Mouse (Mus musculus): Measurements from ENCODE around the gene Lmtk3. TPM values are rescaled to one million over a fixed set of nuclear protein-coding genes. Genes with fewer than 3 reads are reported as not detected.
A peak's percentile ranks its signal among the peaks of the same experiment; 100 is the strongest.

Gene Lmtk3
- 4.6 and 4.8 TPM in 2 replicates for polyA plus RNA-seq (2014; fragmentation: Nextera tagmentation; extraction: Ambion mirVana)

DNA sequence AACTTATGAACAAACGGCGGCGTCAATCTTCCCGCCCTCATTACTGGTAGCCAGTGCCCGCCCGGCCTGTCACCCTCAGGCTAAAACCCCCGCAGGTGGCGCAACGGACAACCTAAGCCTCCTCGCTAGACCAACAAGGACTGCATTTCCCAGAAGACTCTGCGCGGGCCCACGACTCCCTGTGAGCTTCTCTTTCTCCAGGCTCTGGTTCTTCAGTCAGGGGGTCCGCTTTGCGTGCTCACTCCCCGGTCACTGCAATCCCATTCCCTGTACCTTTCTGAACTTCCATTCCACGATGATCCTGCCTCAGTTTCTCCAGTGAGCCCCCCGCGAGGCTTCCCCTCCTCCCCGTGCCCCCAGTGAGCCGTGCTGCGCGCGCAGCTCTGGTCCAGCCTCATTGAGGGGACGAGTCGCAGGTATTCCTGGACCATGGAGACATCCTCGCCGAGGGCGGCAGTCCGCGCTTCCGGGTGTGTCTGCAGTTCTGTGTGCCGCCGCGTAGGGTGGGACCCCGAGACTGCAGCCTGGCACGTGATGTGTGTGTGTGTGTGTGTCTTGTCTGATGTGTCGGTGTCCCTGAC, at the start of gene Lmtk3:
Lmtk3 (plus strand) TSS at position 228 of the 581 bp plus-strand sequence.
- Histone ChIP-seq H3K4me2 (peak within 1 kb of the TSS; percentile 79), H3K27ac (ENCODE audit: low read depth, low read length) (peak within 1 kb of the TSS; percentile 85), H3K4me1 (ENCODE audit: control insufficient read depth, insufficient read depth, low read length) (peaks cover 24% of the 10 kb centered on the region), H3K4me3 (ENCODE audit: low read depth, low read length) (peak within 1 kb of the TSS; percentile 71), H3K36me3 (ENCODE audit: control insufficient read depth, insufficient read depth, low read length) (peaks cover 3% of the 10 kb centered on the region; the same call in 1 of the 2 replicates), H3K9me3 (ENCODE audit: control insufficient read depth, low read length) (no peaks in the 10 kb centered on the region), H3K9ac (ENCODE audit: low read length) (peak within 1 kb of the TSS; percentile 82), H3K27me3 (ENCODE audit: control insufficient read depth, insufficient read depth, low read length) (peaks cover 2% of the 10 kb centered on the region; the same call in 1 of the 2 replicates)
- WGBS, result 0% methylated on average over 38 of the region's 38 CpGs
- DNase-seq (ENCODE audit: low spot score, missing footprints) (peak; percentile 97), ATAC-seq (ENCODE audit: low FRiP score) (peak; percentile 23)

DNA sequence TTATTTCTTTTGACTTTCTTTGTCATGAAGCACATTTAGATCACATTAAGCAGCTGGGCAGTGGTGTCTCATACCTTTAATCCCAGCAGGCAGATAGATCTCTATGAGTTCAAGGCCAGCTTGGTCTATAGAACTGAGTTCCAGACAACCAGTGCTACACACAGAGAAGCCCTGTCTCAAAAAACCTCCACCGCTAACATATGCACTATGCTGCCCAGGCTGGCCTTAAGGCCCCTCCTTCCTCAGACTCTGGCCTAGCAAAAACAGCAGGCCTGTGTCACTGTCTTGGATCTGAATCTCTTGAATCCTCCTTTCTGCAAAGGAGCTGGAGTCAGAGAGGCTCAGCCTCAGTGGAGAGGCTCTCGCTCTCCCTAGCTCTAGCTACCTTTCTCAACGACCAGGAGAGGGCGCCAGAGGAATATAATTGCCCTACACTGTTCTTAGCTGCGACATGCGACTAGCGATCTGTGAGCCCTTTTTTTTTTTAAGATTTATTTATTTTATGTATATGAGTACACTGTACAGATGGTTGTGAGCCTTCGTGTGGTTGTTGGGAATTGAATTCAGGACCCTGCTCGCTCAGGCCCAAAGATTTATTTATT, 44.3 kb upstream of the Lmtk3 start:
- H3K4me2 ChIP-seq, result no peak overlapping the region
- ATAC-seq (ENCODE audit: low FRiP score) (peak; percentile 86), DNase-seq (ENCODE audit: low spot score, missing footprints) (peak; percentile 94)
- H3K4me3 ChIP-seq (ENCODE audit: low read depth, low read length), result no peak overlapping the region
- H3K27me3 ChIP-seq (ENCODE audit: control insufficient read depth, insufficient read depth, low read length), result no peaks in the 10 kb centered on the region
- no peak overlapping the region for H3K27ac ChIP-seq (ENCODE audit: low read depth, low read length)
- 7% methylated on average over 9 of the region's 9 CpGs for WGBS
- no peaks in the 10 kb centered on the region for H3K4me1 ChIP-seq (ENCODE audit: control insufficient read depth, insufficient read depth, low read length)
- H3K9ac ChIP-seq (ENCODE audit: low read length), result no peak overlapping the region
- no peaks in the 10 kb centered on the region for H3K36me3 ChIP-seq (ENCODE audit: control insufficient read depth, insufficient read depth, low read length)
- no peaks in the 10 kb centered on the region for H3K9me3 ChIP-seq (ENCODE audit: control insufficient read depth, low read length)

DNA sequence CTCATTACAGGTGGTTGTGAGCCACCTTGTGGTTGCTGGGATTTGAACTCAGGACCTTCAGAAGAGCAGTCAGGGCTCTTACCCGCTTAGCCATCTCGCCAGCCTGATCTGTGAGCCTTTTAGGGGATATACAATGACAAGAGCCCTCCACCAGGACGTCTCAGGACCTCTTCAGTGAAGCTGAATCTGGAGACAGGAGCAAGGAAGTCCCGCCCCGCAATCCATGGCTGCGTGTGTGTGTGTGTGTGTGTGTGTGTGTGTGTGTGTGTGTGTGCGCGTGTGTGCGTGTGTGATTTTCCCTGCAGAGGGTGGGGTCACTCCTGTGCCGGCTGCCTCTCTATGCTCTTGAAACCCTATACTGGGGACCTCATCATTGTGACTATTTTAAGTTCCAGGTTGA, 43.7 kb upstream of the Lmtk3 start:
- WGBS, result 68% methylated on average over 10 of the region's 10 CpGs
- Histone ChIP-seq H3K4me2 (no peak overlapping the region), H3K27me3 (ENCODE audit: control insufficient read depth, insufficient read depth, low read length) (no peaks in the 10 kb centered on the region), H3K4me1 (ENCODE audit: control insufficient read depth, insufficient read depth, low read length) (no peaks in the 10 kb centered on the region), H3K27ac (ENCODE audit: low read depth, low read length) (no peak overlapping the region), H3K9ac (ENCODE audit: low read length) (no peak overlapping the region), H3K36me3 (ENCODE audit: control insufficient read depth, insufficient read depth, low read length) (no peaks in the 10 kb centered on the region), H3K9me3 (ENCODE audit: control insufficient read depth, low read length) (no peaks in the 10 kb centered on the region), H3K4me3 (ENCODE audit: low read depth, low read length) (no peak overlapping the region)
- ATAC-seq (ENCODE audit: low FRiP score) (no peak), DNase-seq (ENCODE audit: low spot score, missing footprints) (no peak)

DNA sequence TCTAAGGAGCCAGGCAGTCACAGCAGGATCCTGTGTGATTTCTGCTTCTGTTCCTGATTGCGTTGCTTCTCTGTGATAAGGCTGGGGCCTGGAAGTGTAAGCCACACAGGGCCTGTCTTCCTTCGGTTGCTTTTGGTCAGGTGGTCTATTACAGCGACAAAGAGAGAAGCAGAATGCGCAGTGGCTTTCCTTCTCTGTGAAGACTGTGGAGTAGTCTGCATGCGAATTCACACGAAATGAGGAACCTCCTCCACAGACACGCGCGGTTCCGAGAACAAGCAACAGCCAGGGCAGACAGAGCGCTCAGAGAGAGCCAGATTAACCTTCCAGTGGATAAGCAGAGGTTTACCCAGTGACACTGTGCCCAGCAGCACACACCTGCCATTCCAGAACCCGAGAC, 42.2 kb upstream of the Lmtk3 start:
- Histone ChIP-seq H3K4me2 (no peak overlapping the region), H3K9ac (ENCODE audit: low read length) (no peak overlapping the region), H3K27ac (ENCODE audit: low read depth, low read length) (no peak overlapping the region), H3K36me3 (ENCODE audit: control insufficient read depth, insufficient read depth, low read length) (no peaks in the 10 kb centered on the region), H3K9me3 (ENCODE audit: control insufficient read depth, low read length) (no peaks in the 10 kb centered on the region), H3K27me3 (ENCODE audit: control insufficient read depth, insufficient read depth, low read length) (no peaks in the 10 kb centered on the region), H3K4me1 (ENCODE audit: control insufficient read depth, insufficient read depth, low read length) (no peaks in the 10 kb centered on the region), H3K4me3 (ENCODE audit: low read depth, low read length) (no peak overlapping the region)
- DNase-seq (ENCODE audit: low spot score, missing footprints) (peak; percentile 62), ATAC-seq (ENCODE audit: low FRiP score) (no peak)
- WGBS, result 87% methylated on average over 12 of the region's 12 CpGs

DNA sequence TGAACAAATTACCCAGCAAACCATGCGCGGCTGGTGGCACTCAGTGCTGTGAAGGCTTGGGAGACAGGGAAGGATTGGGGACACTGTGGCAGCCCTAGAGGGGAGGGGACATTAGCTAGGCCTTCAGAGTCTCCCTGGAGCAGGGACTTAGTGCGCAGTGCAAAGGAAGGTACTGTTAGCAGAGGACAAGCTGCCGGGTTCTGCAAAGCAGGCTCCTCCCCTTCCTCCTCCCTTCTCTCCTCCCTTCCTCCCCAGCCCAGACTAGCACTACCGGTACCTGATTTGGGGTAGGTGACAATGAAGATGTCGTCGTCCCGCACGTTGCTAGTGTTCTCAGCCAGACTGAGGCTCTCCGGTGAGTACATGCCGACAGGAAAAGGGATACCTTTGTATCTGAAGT, 41.8 kb upstream of the Lmtk3 start:
- Histone ChIP-seq H3K4me1 (ENCODE audit: control insufficient read depth, insufficient read depth, low read length) (no peaks in the 10 kb centered on the region), H3K27ac (ENCODE audit: low read depth, low read length) (no peak overlapping the region), H3K9me3 (ENCODE audit: control insufficient read depth, low read length) (0 out of 2 replicates have a peak, but pooled peaks cover 3% of the 10 kb centered on the region), H3K9ac (ENCODE audit: low read length) (no peak overlapping the region), H3K27me3 (ENCODE audit: control insufficient read depth, insufficient read depth, low read length) (no peaks in the 10 kb centered on the region), H3K36me3 (ENCODE audit: control insufficient read depth, insufficient read depth, low read length) (no peaks in the 10 kb centered on the region), H3K4me2 (no peak overlapping the region), H3K4me3 (ENCODE audit: low read depth, low read length) (no peak overlapping the region)
- 34% methylated on average over 11 of the region's 11 CpGs for WGBS
- ATAC-seq (ENCODE audit: low FRiP score) (no peak), DNase-seq (ENCODE audit: low spot score, missing footprints) (peak; percentile 79)

DNA sequence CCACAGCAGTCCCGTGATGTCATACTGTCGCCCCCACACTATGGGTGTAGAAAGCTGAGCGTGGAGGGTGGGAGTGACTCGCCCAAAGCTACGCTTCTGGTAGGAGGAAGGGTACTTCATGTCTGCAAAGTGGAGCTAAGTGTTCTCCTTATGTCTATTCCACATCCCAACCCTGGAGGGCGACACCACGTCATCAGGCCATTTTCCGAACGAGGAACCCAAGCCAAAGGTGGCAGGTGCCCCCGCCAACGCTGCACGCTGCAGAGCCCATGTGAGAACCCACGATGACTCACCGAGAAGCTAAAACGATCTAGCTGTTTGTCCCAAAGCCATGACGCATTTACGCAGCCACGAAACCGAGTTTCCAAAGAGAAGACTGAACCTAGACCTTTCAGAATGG, 41.2 kb upstream of the Lmtk3 start:
- Histone ChIP-seq H3K9me3 (ENCODE audit: control insufficient read depth, low read length) (0 out of 2 replicates have a peak, but pooled peaks cover 4% of the 10 kb centered on the region), H3K27me3 (ENCODE audit: control insufficient read depth, insufficient read depth, low read length) (no peaks in the 10 kb centered on the region), H3K27ac (ENCODE audit: low read depth, low read length) (no peak overlapping the region), H3K4me2 (0 out of 2 replicates have a peak overlapping the region, but pooled peaks have one; percentile 7), H3K4me1 (ENCODE audit: control insufficient read depth, insufficient read depth, low read length) (no peaks in the 10 kb centered on the region), H3K36me3 (ENCODE audit: control insufficient read depth, insufficient read depth, low read length) (no peaks in the 10 kb centered on the region), H3K9ac (ENCODE audit: low read length) (no peak overlapping the region), H3K4me3 (ENCODE audit: low read depth, low read length) (no peak overlapping the region)
- WGBS, result 38% methylated on average over 19 of the region's 19 CpGs
- DNase-seq (ENCODE audit: low spot score, missing footprints) (peak; percentile 78), ATAC-seq (ENCODE audit: low FRiP score) (no peak)

DNA sequence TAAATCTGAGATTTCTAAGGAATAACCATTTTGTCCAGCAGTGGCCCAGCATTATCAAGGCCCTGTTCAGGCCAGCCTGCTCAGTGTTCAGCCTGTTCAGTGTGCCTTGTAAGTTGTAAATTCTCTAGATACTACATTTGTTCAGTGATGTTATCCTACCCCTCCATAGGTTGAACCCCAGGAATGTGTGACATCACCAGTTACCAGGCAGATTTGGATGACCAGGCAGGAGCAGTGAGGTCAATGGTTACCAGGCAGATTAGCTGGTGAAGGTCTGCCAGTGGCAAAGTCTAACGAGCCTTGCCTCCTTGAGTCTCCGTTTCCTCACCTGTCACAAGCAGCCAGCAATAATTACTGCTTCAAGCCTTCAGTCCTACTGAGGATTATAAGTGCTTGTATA, 39.2 kb upstream of the Lmtk3 start:
- DNase-seq (ENCODE audit: low spot score, missing footprints), result peak; percentile 91

DNA sequence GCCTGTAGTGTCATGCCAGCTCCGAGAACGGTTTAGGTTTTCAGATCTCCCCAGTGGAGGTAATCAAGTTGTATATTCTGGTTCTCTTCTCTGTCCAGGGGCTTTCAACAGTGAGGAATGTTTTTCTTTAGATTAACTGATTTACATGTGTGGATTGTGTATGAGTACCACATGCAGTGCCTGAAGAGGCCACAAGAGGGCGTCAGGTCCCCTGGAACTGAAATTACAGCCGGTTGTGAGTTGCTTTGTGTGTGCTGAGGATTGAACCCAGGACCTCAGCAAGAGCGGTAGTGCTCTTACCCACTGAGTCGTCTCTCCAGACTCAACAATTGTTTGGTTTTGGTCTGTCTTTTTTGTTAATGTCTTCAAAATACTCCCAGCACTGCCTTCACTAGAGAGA, 37.0 kb upstream of the Lmtk3 start:
- DNase-seq (ENCODE audit: low spot score, missing footprints), result no peak

More for the DNA sequence above, 39.2 kb upstream of the Lmtk3 start:
- no peak for ATAC-seq (ENCODE audit: low FRiP score)
- no peaks in the 10 kb centered on the region for H3K27me3 ChIP-seq (ENCODE audit: control insufficient read depth, insufficient read depth, low read length)
- no peak overlapping the region for H3K4me2 ChIP-seq
- no peak overlapping the region for H3K27ac ChIP-seq (ENCODE audit: low read depth, low read length)
- 53% methylated on average over 2 of the region's 2 CpGs for WGBS
- H3K4me3 ChIP-seq (ENCODE audit: low read depth, low read length), result no peak overlapping the region
- H3K36me3 ChIP-seq (ENCODE audit: control insufficient read depth, insufficient read depth, low read length), result no peaks in the 10 kb centered on the region
- 0 out of 2 replicates have a peak, but pooled peaks cover 4% of the 10 kb centered on the region for H3K9me3 ChIP-seq (ENCODE audit: control insufficient read depth, low read length)
- no peaks in the 10 kb centered on the region for H3K4me1 ChIP-seq (ENCODE audit: control insufficient read depth, insufficient read depth, low read length)
- no peak overlapping the region for H3K9ac ChIP-seq (ENCODE audit: low read length)

DNA sequence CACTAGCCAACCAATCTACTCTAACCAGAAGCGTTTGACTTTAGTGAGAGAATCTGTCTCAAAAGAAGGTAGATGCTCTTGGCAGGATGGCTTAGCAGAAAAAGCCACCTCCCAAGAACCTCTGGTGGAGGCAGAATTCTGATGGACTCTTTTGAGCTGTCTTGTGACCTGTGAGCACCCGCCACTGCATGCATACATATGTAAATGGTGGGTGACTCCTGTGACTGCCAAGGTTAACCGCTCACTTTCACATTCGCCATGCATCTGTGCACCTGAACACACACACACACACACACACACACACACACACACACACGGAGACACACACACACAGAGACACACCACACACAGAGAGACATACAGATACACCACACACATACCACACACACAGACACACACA, 36.1 kb upstream of the Lmtk3 start:
- WGBS, result 88% methylated on average over 5 of the region's 5 CpGs
- H3K9ac ChIP-seq (ENCODE audit: low read length), result no peak overlapping the region
- no peaks in the 10 kb centered on the region for H3K27me3 ChIP-seq (ENCODE audit: control insufficient read depth, insufficient read depth, low read length)
- DNase-seq (ENCODE audit: low spot score, missing footprints) (no peak), ATAC-seq (ENCODE audit: low FRiP score) (no peak)
- H3K4me3 ChIP-seq (ENCODE audit: low read depth, low read length), result no peak overlapping the region
- no peak overlapping the region for H3K4me2 ChIP-seq
- H3K9me3 ChIP-seq (ENCODE audit: control insufficient read depth, low read length), result 0 out of 2 replicates have a peak, but pooled peaks cover 4% of the 10 kb centered on the region
- H3K4me1 ChIP-seq (ENCODE audit: control insufficient read depth, insufficient read depth, low read length), result no peaks in the 10 kb centered on the region
- H3K36me3 ChIP-seq (ENCODE audit: control insufficient read depth, insufficient read depth, low read length), result no peaks in the 10 kb centered on the region
- no peak overlapping the region for H3K27ac ChIP-seq (ENCODE audit: low read depth, low read length)

More for the DNA sequence above, 37.0 kb upstream of the Lmtk3 start:
- Histone ChIP-seq H3K27me3 (ENCODE audit: control insufficient read depth, insufficient read depth, low read length) (no peaks in the 10 kb centered on the region), H3K4me2 (no peak overlapping the region), H3K9ac (ENCODE audit: low read length) (no peak overlapping the region), H3K36me3 (ENCODE audit: control insufficient read depth, insufficient read depth, low read length) (no peaks in the 10 kb centered on the region), H3K9me3 (ENCODE audit: control insufficient read depth, low read length) (0 out of 2 replicates have a peak, but pooled peaks cover 4% of the 10 kb centered on the region), H3K4me3 (ENCODE audit: low read depth, low read length) (no peak overlapping the region), H3K27ac (ENCODE audit: low read depth, low read length) (no peak overlapping the region), H3K4me1 (ENCODE audit: control insufficient read depth, insufficient read depth, low read length) (no peaks in the 10 kb centered on the region)
- no peak for ATAC-seq (ENCODE audit: low FRiP score)
- WGBS, result 65% methylated on average over 6 of the region's 6 CpGs
